Mouse (Mus musculus): Measurements from ENCODE around the gene Glis3.

DNA sequence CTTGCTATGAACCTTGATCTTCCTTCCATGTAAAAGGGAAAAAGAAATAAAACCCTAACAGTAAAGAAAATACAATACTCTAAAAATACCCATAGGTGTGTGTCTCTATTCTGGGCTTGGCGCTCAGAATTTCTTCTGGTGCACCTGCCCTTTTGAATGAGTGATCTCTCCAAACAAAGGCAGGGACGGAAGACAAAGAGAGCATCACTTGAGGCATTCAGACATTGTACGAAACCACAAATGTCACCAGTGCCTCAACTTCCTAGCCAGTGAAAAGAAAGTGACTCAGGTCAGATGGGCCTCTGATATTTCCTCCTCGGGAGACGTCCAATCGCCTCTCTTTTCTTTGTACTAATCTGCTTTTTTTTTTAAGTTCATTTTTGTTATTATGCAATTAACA is 201.8 kb downstream of the Glis3 start:
- no peak for TF ChIP-seq CTCF (IDR thresholded peaks at IDR 0.05; ENCODE audit: low read depth)
- TF ChIP-seq EP300 (IDR thresholded peaks at IDR 0.05; ENCODE audit: low read depth) = no peak

Measured in liver, embryonic 14.5 days (tissue).